Mouse (Mus musculus) liver, postnatal 0 days (tissue): ENCODE results near the gene Il18. TPM values are rescaled to one million over a fixed set of nuclear protein-coding genes. Genes with fewer than 3 reads are reported as not detected.
A peak's percentile ranks its signal among the peaks of the same experiment; 100 is the strongest.

ENCODE experiments used
- ATAC-seq: fragments of 200-750 bp; cut with Nextera tagmentation; 2 replicates; pipeline ENCODE4 v1.8.0; 2017; ENCODE audit warnings: mild to moderate bottlenecking, moderate library complexity
- DNase-seq: peaks from one replicate; pipeline ENCODE4 v3.0.0-alpha.2; 2016
- H3K27ac ChIP-seq: fragments of 300-500 bp; sonication (generic); 2 replicates; pipeline ENCODE4 v1.5.1; 2014; ENCODE audit warnings: antibody characterized with exemption, moderate library complexity, mild to moderate bottlenecking, low read depth
- H3K27me3 ChIP-seq: fragments of 300-500 bp; sonication (generic); 2 replicates; pipeline ENCODE4 v1.6.1; 2014; ENCODE audit warnings: low read length, control low read depth, mixed read lengths; ENCODE audit not compliant: insufficient read depth
- H3K36me3 ChIP-seq: fragments of 300-500 bp; sonication (generic); replicated peaks from 2 replicates; pipeline ENCODE4 v1.6.1; 2014; ENCODE audit warnings: mild to moderate bottlenecking, control low read depth, low read length, moderate library complexity, mixed read lengths; ENCODE audit not compliant: insufficient read depth
- H3K4me1 ChIP-seq: fragments of 300-500 bp; sonication (generic); 2 replicates; pipeline ENCODE4 v1.6.1; 2014; ENCODE audit warnings: antibody characterized with exemption, mild to moderate bottlenecking, control low read depth; ENCODE audit not compliant: insufficient read depth
- H3K4me2 ChIP-seq: fragments of 300-500 bp; sonication (generic); 2 replicates; pipeline ENCODE4 v1.6.1; 2014; ENCODE audit warnings: low read depth, mild to moderate bottlenecking, low read length, moderate library complexity, mixed read lengths
- H3K4me3 ChIP-seq: fragments of 300-500 bp; sonication (generic); 2 replicates; pipeline ENCODE4 v1.5.1; 2014; ENCODE audit warnings: low read depth, low read length
- H3K9ac ChIP-seq: fragments of 300-500 bp; sonication (generic); replicated peaks from 2 replicates; pipeline ENCODE4 v1.6.1; 2014; ENCODE audit warnings: mild to moderate bottlenecking, moderate library complexity
- H3K9me3 ChIP-seq: fragments of 300-500 bp; sonication (generic); 2 replicates; pipeline ENCODE4 v1.6.1; 2016; ENCODE audit warnings: mild to moderate bottlenecking, control low read depth, low read length, mixed read lengths
- CTCF ChIP-seq: sonication (generic); IDR thresholded peaks from 2 replicates; pipeline ENCODE4 v1.5.1; 2016; ENCODE audit warnings: antibody characterized with exemption, low read depth
- EP300 ChIP-seq: IDR thresholded peaks from 2 replicates; pipeline ENCODE4 v1.6.1; 2016; ENCODE audit warnings: antibody characterized with exemption, low read depth, mild to moderate bottlenecking
- WGBS: fragments of 180-500 bp; shearing (Covaris S2); extraction: QIAGEN DNeasy Blood & Tissue Kit; methylation state at CpG from one replicate; pipeline ENCODE4 v1.1.7; 2014; ENCODE audit not compliant: insufficient replicate concordance; 5-methylcytosine and 5-hydroxymethylcytosine counted together
- polyA plus RNA-seq: library from polyadenylated mRNA; unstranded; fragments of >200 nt; fragmentation: Nextera tagmentation; extraction: Ambion mirVana; gene quantifications from 2 replicates; pipeline ENCODE4 v1.2.1, GENCODE M21; 2015

Gene Il18
- polyA plus RNA-seq, 1 experiment from 2014 or later, result 19.1 TPM

GRCm38 (mm10) chr9:50603189-50603997 lies 48.8 kb downstream of the Il18 start, which contains the start of the genes Sdhd and Timm8b:
Sdhd (minus strand) TSS chr9:50603812.
Timm8b (plus strand) TSS chr9:50603910.
- H3K9ac ChIP-seq, result peak within 1 kb of the TSS; percentile 93
- no peaks in the 10 kb centered on the region for H3K9me3 ChIP-seq
- peak within 1 kb of the TSS; percentile 92 for H3K4me3 ChIP-seq
- peaks cover 27% of the 10 kb centered on the region for H3K4me1 ChIP-seq
- peak within 1 kb of the TSS; percentile 92 for H3K4me2 ChIP-seq
- peak; percentile 93 for DNase-seq
- no peaks in the 10 kb centered on the region for H3K27me3 ChIP-seq
- WGBS, result under 1% methylated on average over 48 of the region's 48 CpGs
- peak; percentile 97 for ATAC-seq
- peaks cover 34% of the 10 kb centered on the region for H3K36me3 ChIP-seq
- TF ChIP-seq EP300 (no peak), CTCF (no peak)
- H3K27ac ChIP-seq, result peak within 1 kb of the TSS; percentile 86

DNA sequence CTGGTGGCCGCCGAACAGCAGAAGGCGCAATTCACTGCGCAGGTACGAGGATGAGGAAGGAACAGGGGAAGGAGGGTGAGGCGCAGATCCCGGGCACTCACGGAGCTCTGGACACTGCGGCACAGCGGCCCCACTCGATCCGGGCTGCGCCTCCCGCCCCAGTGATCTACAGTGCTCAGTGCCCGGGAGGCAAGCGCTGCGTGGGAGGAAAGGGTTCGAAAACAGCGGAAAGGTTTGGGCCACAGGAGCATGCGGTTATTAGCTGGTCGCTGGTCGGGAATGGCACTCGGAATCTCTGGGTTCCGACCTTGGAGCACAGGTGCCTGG lies 49.3 kb downstream of the Il18 start:
- no peaks in the 10 kb centered on the region for H3K27me3 ChIP-seq
- H3K4me2 ChIP-seq, result peak overlapping the region; percentile 92
- H3K4me1 ChIP-seq, result peaks cover 27% of the 10 kb centered on the region
- H3K4me3 ChIP-seq, result peak overlapping the region; percentile 92
- H3K27ac ChIP-seq, result peak overlapping the region; percentile 86
- ATAC-seq, result peak; percentile 73
- H3K36me3 ChIP-seq, result peaks cover 33% of the 10 kb centered on the region
- TF ChIP-seq EP300, result no peak
- peak; percentile 51 for TF ChIP-seq CTCF
- WGBS, result under 1% methylated on average over 24 of the region's 24 CpGs
- H3K9ac ChIP-seq, result peak overlapping the region; percentile 93
- DNase-seq, result no peak
- H3K9me3 ChIP-seq, result no peaks in the 10 kb centered on the region

GRCm38 (mm10) chr9:50604338-50604737 lies 49.7 kb downstream of the Il18 start:
- peak overlapping the region; percentile 92 for H3K4me2 ChIP-seq
- ATAC-seq (peak; percentile 7; the same call in 1 of the 2 replicates), DNase-seq (no peak)
- peaks cover 27% of the 10 kb centered on the region for H3K4me1 ChIP-seq
- peaks cover 33% of the 10 kb centered on the region for H3K36me3 ChIP-seq
- WGBS, result 3% methylated on average over 6 of the region's 6 CpGs
- no peaks in the 10 kb centered on the region for H3K9me3 ChIP-seq
- peak overlapping the region; percentile 92 for H3K4me3 ChIP-seq
- H3K27ac ChIP-seq, result peak overlapping the region; percentile 86
- TF ChIP-seq CTCF (no peak), EP300 (no peak)
- no peaks in the 10 kb centered on the region for H3K27me3 ChIP-seq
- H3K9ac ChIP-seq, result peak overlapping the region; percentile 93

- Histone ChIP-seq H3K9ac (no peak overlapping the region), H3K9me3 (no peaks in the 10 kb centered on the region), H3K27ac (no peak overlapping the region), H3K4me2 (no peak overlapping the region), H3K4me3 (no peak overlapping the region), H3K27me3 (no peaks in the 10 kb centered on the region), H3K4me1 (peaks cover 9% of the 10 kb centered on the region), H3K36me3 (peaks cover 58% of the 10 kb centered on the region)
- ATAC-seq (no peak), DNase-seq (no peak)
- no peak for TF ChIP-seq EP300
- TF ChIP-seq CTCF, result no peak
- 84% methylated on average over 4 of the region's 4 CpGs for WGBS
Observed at GRCm38 (mm10) chr9:50612115-50612514, 57.5 kb downstream of the Il18 start.

GRCm38 (mm10) chr9:50616161-50616560 lies 61.5 kb downstream of the Il18 start:
- Histone ChIP-seq H3K4me3 (peak overlapping the region; percentile 99), H3K36me3 (peaks cover 34% of the 10 kb centered on the region), H3K9ac (peak overlapping the region; percentile 99), H3K9me3 (no peaks in the 10 kb centered on the region), H3K4me2 (peak overlapping the region; percentile 94), H3K4me1 (peaks cover 11% of the 10 kb centered on the region), H3K27me3 (no peaks in the 10 kb centered on the region), H3K27ac (peak overlapping the region; percentile 99)
- DNase-seq, result no peak
- WGBS, result 32% methylated on average over 11 of the region's 11 CpGs
- ATAC-seq, result no peak
- no peak for TF ChIP-seq CTCF
- no peak for TF ChIP-seq EP300

- no peak for TF ChIP-seq EP300
- TF ChIP-seq CTCF, result peak; percentile 26; the same call in 1 of the 2 replicates
- Histone ChIP-seq H3K4me2 (peak within 1 kb of the TSS; percentile 94), H3K9me3 (no peaks in the 10 kb centered on the region), H3K4me1 (peaks cover 11% of the 10 kb centered on the region), H3K9ac (peak within 1 kb of the TSS; percentile 99), H3K36me3 (peaks cover 28% of the 10 kb centered on the region), H3K4me3 (peak within 1 kb of the TSS; percentile 99), H3K27ac (peak within 1 kb of the TSS; percentile 99), H3K27me3 (no peaks in the 10 kb centered on the region)
- WGBS, result under 1% methylated on average over 79 of the region's 81 CpGs
- ATAC-seq (peak; percentile 93), DNase-seq (peak; percentile 91)
Observed at GRCm38 (mm10) chr9:50616766-50617603, 62.4 kb downstream of the Il18 start, which contains the start of the genes Pih1d2 and Nkapd1. Pih1d2 (plus strand) TSS chr9:50617321. Nkapd1 (minus strand) TSS chr9:50617464.
